Mouse (Mus musculus) mouse embryonic stem cell (cell line): ENCODE results near the gene Grn.

Experiments used
- in situ Hi-C, 2 experiments: fragments of 300-500 bp; cut with MboI; formaldehyde crosslinking; loops; 1 replicate in 1 of 2; 3 replicates in 1 of 2; pipeline ENCODE4 v1.14.3; 2019 to 2020; ENCODE audit warnings: low sequenced_read_pairs in 2 of 2, low pct_unique_long_range_greater_than_20kb in 1 of 2, mixed read lengths in 1 of 2; ENCODE audit not compliant: unreplicated experiment in 1 of 2

The Grn gene

GRCm38 (mm10) chr11:102449043-102450008, 19.2 kb downstream of the Grn start:
- in situ Hi-C loops: no loop called here

GRCm38 (mm10) chr11:102453131-102453530, 23.0 kb downstream of the Grn start:
- in situ Hi-C loops: no loop called here

GRCm38 (mm10) chr11:102455740-102456396, 25.8 kb downstream of the Grn start:
- in situ Hi-C loops: no loop called here

GRCm38 (mm10) chr11:102460541-102460940, 30.4 kb downstream of the Grn start:
- in situ Hi-C loops: loop anchor here in 1 of 2 experiments (10.0 kb wide), 1 partner anchor 184 kb away; no protein-coding TSS in a partner anchor

GRCm38 (mm10) chr11:102461764-102462163, 31.6 kb downstream of the Grn start:
- in situ Hi-C loops: loop anchor here in 1 of 2 experiments (10.0 kb wide), 1 partner anchor 183 kb away; no protein-coding TSS in a partner anchor

- in situ Hi-C loops: loop anchor here in 1 of 2 experiments (10.0 kb wide), 1 partner anchor 180 kb away; no protein-coding TSS in a partner anchor
Observed at GRCm38 (mm10) chr11:102464901-102465300, 34.8 kb downstream of the Grn start.

- in situ Hi-C loops: loop anchor here in 1 of 2 experiments (10.0 kb wide), 1 partner anchor 179 kb away; no protein-coding TSS in a partner anchor
Observed at GRCm38 (mm10) chr11:102465713-102466436, 35.8 kb downstream of the Grn start.

GRCm38 (mm10) chr11:102467041-102467631, 37.0 kb downstream of the Grn start:
- in situ Hi-C loops: loop anchor here in 1 of 2 experiments (10.0 kb wide), 1 partner anchor 178 kb away; no protein-coding TSS in a partner anchor

- in situ Hi-C loops: loop anchor here (10.0 kb wide), 2 partner anchors 175 to 185 kb away; no protein-coding TSS in a partner anchor
Observed at GRCm38 (mm10) chr11:102469648-102470357, 39.7 kb downstream of the Grn start, which contains the start of gene Itga2b. Gene Itga2b (minus strand): TSS chr11:102470122.

- in situ Hi-C loops: loop anchor here in 1 of 2 experiments (10.0 kb wide), 1 partner anchor 180 kb away; no protein-coding TSS in a partner anchor
Observed at GRCm38 (mm10) chr11:102475027-102475426, 44.9 kb downstream of the Grn start.

- in situ Hi-C loops: loop anchor here in 1 of 2 experiments (10.0 kb wide), 1 partner anchor 176 kb away; no protein-coding TSS in a partner anchor
Observed at GRCm38 (mm10) chr11:102478671-102479070, 48.6 kb downstream of the Grn start.

GRCm38 (mm10) chr11:102479581-102479980, 49.5 kb downstream of the Grn start:
- in situ Hi-C loops: loop anchor here in 1 of 2 experiments (10.0 kb wide), 1 partner anchor 175 kb away; no protein-coding TSS in a partner anchor

GRCm38 (mm10) chr11:102480111-102480510, 50.0 kb downstream of the Grn start:
- in situ Hi-C loops: no loop called here

GRCm38 (mm10) chr11:102480897-102481296, 50.8 kb downstream of the Grn start:
- in situ Hi-C loops: no loop called here

GRCm38 (mm10) chr11:102481779-102482178, 51.7 kb downstream of the Grn start:
- in situ Hi-C loops: no loop called here
